Mouse (Mus musculus) inflammation-experienced regulatory T-cells, adult 6 months (primary cell): Measurements from ENCODE around the gene Fam166b. TPM values are rescaled to one million over a fixed set of nuclear protein-coding genes. Genes with fewer than 3 reads are reported as not detected.

Experiments used
- ATAC-seq: one replicate; pipeline ENCODE4 v1.8.0; 2017
- polyA plus RNA-seq, 3 experiments: library from polyadenylated mRNA; unstranded; fragments of 100-300 nt; shearing (Covaris generic); gene quantifications; one replicate each; pipeline ENCODE4 v1.2.1; 2017

The Fam166b gene
- polyA plus RNA-seq, 3 experiments from 2014 or later, result not detected

GRCm38 (mm10) chr4:43404697-43405096 is 24.2 kb downstream of the Fam166b start:
- ATAC-seq, result no peak

GRCm38 (mm10) chr4:43402212-43402611 is 26.7 kb downstream of the Fam166b start:
- no peak for ATAC-seq

- ATAC-seq, result no peak
These were observed 27.4 kb downstream of the Fam166b start for GRCm38 (mm10) chr4:43401486-43401885.

GRCm38 (mm10) chr4:43400976-43401375 is 28.0 kb downstream of the Fam166b start:
- no peak for ATAC-seq

- no peak for ATAC-seq
These were observed 29.4 kb downstream of the Fam166b start for GRCm38 (mm10) chr4:43399391-43400131.

GRCm38 (mm10) chr4:43398829-43399331 is 30.1 kb downstream of the Fam166b start:
- no peak for ATAC-seq

GRCm38 (mm10) chr4:43398014-43398413 is 30.9 kb downstream of the Fam166b start:
- ATAC-seq, result no peak

GRCm38 (mm10) chr4:43396381-43396780 is 32.6 kb downstream of the Fam166b start:
- ATAC-seq, result no peak

- ATAC-seq, result no peak
These were observed 33.1 kb downstream of the Fam166b start for GRCm38 (mm10) chr4:43395836-43396235.

- ATAC-seq, result no peak
These were observed 33.8 kb downstream of the Fam166b start for GRCm38 (mm10) chr4:43395147-43395546.

GRCm38 (mm10) chr4:43394345-43394891 is 34.5 kb downstream of the Fam166b start:
- no peak for ATAC-seq

- ATAC-seq, result no peak
These were observed 37.3 kb downstream of the Fam166b start for GRCm38 (mm10) chr4:43391521-43392050.

- no peak for ATAC-seq
These were observed 39.0 kb downstream of the Fam166b start for GRCm38 (mm10) chr4:43389845-43390440.

GRCm38 (mm10) chr4:43389390-43389789 is 39.5 kb downstream of the Fam166b start:
- no peak for ATAC-seq

- ATAC-seq, result no peak
These were observed 42.0 kb downstream of the Fam166b start for GRCm38 (mm10) chr4:43386932-43387331.

- no peak for ATAC-seq
These were observed 44.4 kb downstream of the Fam166b start for GRCm38 (mm10) chr4:43384541-43384940.

GRCm38 (mm10) chr4:43384083-43384460 is 44.9 kb downstream of the Fam166b start:
- no peak for ATAC-seq

- ATAC-seq, result no peak
These were observed 45.5 kb downstream of the Fam166b start for GRCm38 (mm10) chr4:43383246-43384082.

- no peak for ATAC-seq
These were observed 46.5 kb downstream of the Fam166b start for GRCm38 (mm10) chr4:43382155-43383020.

GRCm38 (mm10) chr4:43381408-43382154 is 47.4 kb downstream of the Fam166b start, which contains the start of gene Rusc2:
TSS of gene Rusc2 (plus strand) at chr4:43381979.
- ATAC-seq, result no peak

- ATAC-seq, result no peak
These were observed 48.0 kb downstream of the Fam166b start for GRCm38 (mm10) chr4:43380951-43381350.
